Mouse (Mus musculus) lung, postnatal 14 days (tissue): Measurements from ENCODE around the gene Nup205.
A peak's percentile ranks its signal among the peaks of the same experiment; 100 is the strongest.

Source experiments
- DNase-seq: peaks from one replicate; pipeline ENCODE4 v3.0.0; 2021

Nup205 gene

DNA sequence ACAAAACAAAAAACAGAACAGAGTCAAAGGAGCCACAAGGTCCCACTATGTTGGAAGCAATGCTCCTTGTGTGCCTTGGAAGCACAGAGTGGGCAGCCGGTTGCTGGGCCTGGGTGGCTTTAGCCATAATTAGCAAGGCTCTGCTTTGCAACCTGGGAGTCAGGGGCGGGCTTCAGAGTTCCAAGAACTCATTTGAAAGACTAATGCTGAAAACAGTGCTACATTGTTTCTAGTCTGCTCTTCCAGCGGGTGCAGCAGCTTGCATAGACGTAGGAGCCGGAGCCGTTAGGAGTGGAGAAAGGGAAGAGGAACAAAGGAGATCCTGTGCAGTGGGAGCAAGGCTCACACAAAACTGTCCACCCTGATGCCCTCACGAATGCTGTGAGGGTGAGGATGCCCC, 111.7 kb downstream of the Nup205 start:
- DNase-seq, result no peak

DNA sequence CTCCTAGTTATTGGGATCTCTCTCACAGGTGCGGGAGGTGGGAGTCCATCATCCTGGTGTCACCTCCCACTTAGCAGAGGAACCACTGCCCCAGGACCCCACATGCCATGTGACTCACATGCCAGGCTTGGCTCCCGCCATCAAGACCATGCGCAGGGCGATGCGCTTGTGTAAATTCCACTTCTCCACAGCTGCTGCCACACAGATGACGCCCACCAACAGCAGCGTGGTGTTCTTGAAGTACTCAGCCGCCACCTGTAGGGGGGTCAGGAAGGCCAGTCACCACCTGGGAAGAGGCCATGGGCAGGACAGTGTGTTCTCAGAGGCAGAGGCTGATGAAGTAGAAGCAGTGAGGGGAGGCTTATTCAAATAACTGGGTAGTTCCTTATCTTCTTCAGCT, 112.5 kb downstream of the Nup205 start:
- DNase-seq, result no peak

DNA sequence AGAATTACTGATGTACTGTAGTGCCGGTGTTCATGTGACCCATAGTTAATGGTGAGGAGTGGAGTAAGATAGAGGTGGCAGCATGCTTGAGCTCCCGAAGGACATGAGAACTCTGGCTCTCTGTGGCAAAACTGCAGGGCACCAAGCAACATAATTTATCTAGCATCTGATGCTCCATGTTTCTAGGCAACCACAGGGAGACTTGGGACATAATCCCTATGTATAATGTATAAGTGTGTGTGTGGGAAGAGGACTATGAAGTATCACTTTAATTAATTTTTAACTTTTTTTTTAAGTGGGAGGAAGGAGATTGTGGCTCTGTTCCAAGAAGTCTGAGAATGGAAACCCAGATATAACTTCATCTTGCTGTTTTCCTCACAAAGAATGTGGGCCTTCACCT, 117.7 kb downstream of the Nup205 start:
- no peak for DNase-seq

DNA sequence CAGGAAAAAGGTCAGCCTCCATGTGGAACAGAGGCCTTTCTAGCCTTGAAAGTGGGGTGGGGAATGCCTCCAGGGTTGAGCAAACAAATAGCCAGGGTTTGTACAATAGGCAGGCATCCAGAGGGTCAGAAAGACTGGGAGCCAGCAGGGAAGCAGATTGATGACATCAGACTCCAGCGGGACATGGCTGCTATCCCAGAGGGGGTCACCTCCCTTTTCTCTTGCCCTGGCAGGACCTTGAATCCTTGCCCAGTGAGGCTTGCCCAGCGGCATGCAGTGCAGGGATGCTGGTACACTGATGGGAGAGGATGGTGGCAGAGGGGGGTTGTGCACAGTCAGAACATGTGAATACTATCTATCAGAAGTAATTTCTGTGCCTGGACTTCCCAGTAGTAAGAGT, 119.8 kb downstream of the Nup205 start:
- DNase-seq, result peak; percentile 32
